Mouse (Mus musculus): ENCODE measurements around the gene Arl1. TPM values are rescaled to one million over a fixed set of nuclear protein-coding genes. Genes with fewer than 3 reads are reported as not detected.

Arl1 gene
- total and polyA plus RNA-seq, 2 experiments from 2014 or later: 45.1 to 125 TPM

- no peak for ATAC-seq (ENCODE audit: insufficient read depth, low read depth)
- 85% methylated on average over 1 of the region's 1 CpGs for WGBS
Observed at GRCm38 (mm10) chr10:88739818-88740217, 9.2 kb downstream of the Arl1 start.

GRCm38 (mm10) chr10:88740781-88741180, 10.1 kb downstream of the Arl1 start:
- no peak for DNase-seq (ENCODE audit: low spot score)
- H3K9ac ChIP-seq (replicated peaks; ENCODE audit: low read depth, low read length): no peak overlapping the region
- TF ChIP-seq CTCF (IDR thresholded peaks at IDR 0.05; ENCODE audit: low read depth) (no peak), EP300 (IDR thresholded peaks at IDR 0.05; ENCODE audit: low read depth) (no peak)
- no peaks in the 10 kb centered on the region for H3K27me3 ChIP-seq (ENCODE audit: control insufficient read depth, insufficient read depth, low read length)
- no peak for ATAC-seq (ENCODE audit: insufficient read depth, low read depth)
- peaks cover 76% of the 10 kb centered on the region for H3K36me3 ChIP-seq (replicated peaks; ENCODE audit: control insufficient read depth, insufficient read depth, low read length)
- H3K4me3 ChIP-seq (ENCODE audit: low read depth, low read length): no peak overlapping the region
- H3K4me2 ChIP-seq (ENCODE audit: low read depth, low read length): no peak overlapping the region
- H3K4me1 ChIP-seq (ENCODE audit: control insufficient read depth, insufficient read depth): no peaks in the 10 kb centered on the region
- H3K27ac ChIP-seq (ENCODE audit: low read depth): no peak overlapping the region
- WGBS: 74% methylated on average over 5 of the region's 5 CpGs
- H3K9me3 ChIP-seq (replicated peaks; ENCODE audit: control insufficient read depth, low read length): no peaks in the 10 kb centered on the region

More at GRCm38 (mm10) chr10:88739818-88740217, 9.2 kb downstream of the Arl1 start:
- peaks cover 70% of the 10 kb centered on the region for H3K36me3 ChIP-seq (replicated peaks; ENCODE audit: control insufficient read depth, insufficient read depth, low read length)
- H3K9me3 ChIP-seq (replicated peaks; ENCODE audit: control insufficient read depth, low read length): no peaks in the 10 kb centered on the region
- TF ChIP-seq EP300 (IDR thresholded peaks at IDR 0.05; ENCODE audit: low read depth): no peak
- TF ChIP-seq CTCF (IDR thresholded peaks at IDR 0.05; ENCODE audit: low read depth): no peak
- DNase-seq (ENCODE audit: low spot score): no peak
- no peak overlapping the region for H3K27ac ChIP-seq (ENCODE audit: low read depth)
- H3K4me1 ChIP-seq (ENCODE audit: control insufficient read depth, insufficient read depth): no peaks in the 10 kb centered on the region
- no peak overlapping the region for H3K4me3 ChIP-seq (ENCODE audit: low read depth, low read length)
- H3K4me2 ChIP-seq (ENCODE audit: low read depth, low read length): no peak overlapping the region
- no peaks in the 10 kb centered on the region for H3K27me3 ChIP-seq (ENCODE audit: control insufficient read depth, insufficient read depth, low read length)
- H3K9ac ChIP-seq (replicated peaks; ENCODE audit: low read depth, low read length): no peak overlapping the region

- DNase-seq (ENCODE audit: low spot score): no peak
- 82% methylated on average over 2 of the region's 2 CpGs for WGBS
- no peak for ATAC-seq (ENCODE audit: insufficient read depth, low read depth)
- H3K27me3 ChIP-seq (ENCODE audit: control insufficient read depth, insufficient read depth, low read length): no peaks in the 10 kb centered on the region
- no peaks in the 10 kb centered on the region for H3K4me1 ChIP-seq (ENCODE audit: control insufficient read depth, insufficient read depth)
- no peak overlapping the region for H3K4me2 ChIP-seq (ENCODE audit: low read depth, low read length)
- no peak overlapping the region for H3K27ac ChIP-seq (ENCODE audit: low read depth)
- no peaks in the 10 kb centered on the region for H3K9me3 ChIP-seq (replicated peaks; ENCODE audit: control insufficient read depth, low read length)
- no peak overlapping the region for H3K9ac ChIP-seq (replicated peaks; ENCODE audit: low read depth, low read length)
- H3K4me3 ChIP-seq (ENCODE audit: low read depth, low read length): no peak overlapping the region
- H3K36me3 ChIP-seq (replicated peaks; ENCODE audit: control insufficient read depth, insufficient read depth, low read length): peaks cover 73% of the 10 kb centered on the region
- no peak for TF ChIP-seq EP300 (IDR thresholded peaks at IDR 0.05; ENCODE audit: low read depth)
- TF ChIP-seq CTCF (IDR thresholded peaks at IDR 0.05; ENCODE audit: low read depth): no peak
Observed at GRCm38 (mm10) chr10:88741426-88741825, 10.8 kb downstream of the Arl1 start.

- H3K36me3 ChIP-seq (replicated peaks; ENCODE audit: control insufficient read depth, insufficient read depth, low read length): peaks cover 92% of the 10 kb centered on the region
- no peak overlapping the region for H3K9ac ChIP-seq (replicated peaks; ENCODE audit: low read depth, low read length)
- no peak overlapping the region for H3K4me3 ChIP-seq (ENCODE audit: low read depth, low read length)
- DNase-seq (ENCODE audit: low spot score) (no peak), ATAC-seq (ENCODE audit: insufficient read depth, low read depth) (no peak)
- no peaks in the 10 kb centered on the region for H3K27me3 ChIP-seq (ENCODE audit: control insufficient read depth, insufficient read depth, low read length)
- no peak overlapping the region for H3K27ac ChIP-seq (ENCODE audit: low read depth)
- no peaks in the 10 kb centered on the region for H3K4me1 ChIP-seq (ENCODE audit: control insufficient read depth, insufficient read depth)
- 85% methylated on average over 13 of the region's 13 CpGs for WGBS
- H3K4me2 ChIP-seq (ENCODE audit: low read depth, low read length): no peak overlapping the region
- no peaks in the 10 kb centered on the region for H3K9me3 ChIP-seq (replicated peaks; ENCODE audit: control insufficient read depth, low read length)
- TF ChIP-seq CTCF (IDR thresholded peaks at IDR 0.05; ENCODE audit: low read depth) (no peak), EP300 (IDR thresholded peaks at IDR 0.05; ENCODE audit: low read depth) (no peak)
Observed at GRCm38 (mm10) chr10:88761524-88762212, 31.0 kb downstream of the Arl1 start.

- H3K27me3 ChIP-seq (ENCODE audit: control insufficient read depth, insufficient read depth, low read length): no peaks in the 10 kb centered on the region
- H3K4me1 ChIP-seq (ENCODE audit: control insufficient read depth, insufficient read depth): no peaks in the 10 kb centered on the region
- TF ChIP-seq EP300 (IDR thresholded peaks at IDR 0.05; ENCODE audit: low read depth) (no peak), CTCF (IDR thresholded peaks at IDR 0.05; ENCODE audit: low read depth) (no peak)
- no peak for DNase-seq (ENCODE audit: low spot score)
- H3K9me3 ChIP-seq (replicated peaks; ENCODE audit: control insufficient read depth, low read length): no peaks in the 10 kb centered on the region
- H3K27ac ChIP-seq (ENCODE audit: low read depth): no peak overlapping the region
- H3K4me2 ChIP-seq (ENCODE audit: low read depth, low read length): no peak overlapping the region; the same call in 1 of the 2 replicates
- peaks cover 92% of the 10 kb centered on the region for H3K36me3 ChIP-seq (replicated peaks; ENCODE audit: control insufficient read depth, insufficient read depth, low read length)
- H3K9ac ChIP-seq (replicated peaks; ENCODE audit: low read depth, low read length): no peak overlapping the region
- H3K4me3 ChIP-seq (ENCODE audit: low read depth, low read length): no peak overlapping the region
- ATAC-seq (ENCODE audit: insufficient read depth, low read depth): peak; percentile 63; the same call in 1 of the 2 replicates
- 58% methylated on average over 15 of the region's 15 CpGs for WGBS
Observed at GRCm38 (mm10) chr10:88765431-88766142, 34.9 kb downstream of the Arl1 start.

All from heart, postnatal 0 days (tissue).